Mouse (Mus musculus) lung, adult 2 months (tissue): ENCODE measurements at regions not wholly inside any gene's neighbourhood (a gene's known extent, or its start where the extent isn't known, plus 50 kb on each side); places are given as distances from the start of the nearest gene placed in this dataset.

Source experiments
- CTCF ChIP-seq: fragments of 200-500 bp; IDR thresholded peaks from 2 replicates; pipeline ENCODE4 v1.5.1; 2011; ENCODE audit warnings: mild to moderate bottlenecking, low read length, control low read depth; ENCODE audit not compliant: insufficient read depth
- POLR2A ChIP-seq: fragments of 200-500 bp; IDR thresholded peaks from 2 replicates; pipeline ENCODE4 v1.6.1; 2011; ENCODE audit warnings: low read depth, mild to moderate bottlenecking, control low read depth, low read length, borderline replicate concordance; ENCODE audit errors: extremely low read depth

DNA sequence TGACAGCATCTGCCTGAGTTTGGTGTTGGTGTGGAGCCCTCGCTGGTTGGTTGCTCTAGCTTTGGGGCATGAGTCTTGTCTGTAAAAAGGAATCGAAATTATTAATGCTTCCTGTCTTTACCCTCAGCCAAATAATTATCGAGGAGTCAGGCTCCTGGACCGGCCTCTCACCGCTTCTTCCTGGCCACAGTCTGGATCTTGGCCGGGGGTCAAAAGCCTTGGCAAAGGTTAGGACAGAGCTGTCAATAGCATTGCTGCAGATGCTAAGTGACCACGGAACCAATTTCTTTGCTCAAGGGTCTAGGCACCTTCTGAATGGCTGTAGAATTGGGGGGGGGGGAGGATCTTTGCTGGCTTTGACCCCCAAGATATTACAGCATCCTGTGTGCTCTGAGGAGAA lies 207.3 kb downstream of the Sec16b start:
- no peak for TF ChIP-seq POLR2A
- no peak for TF ChIP-seq CTCF
